Mouse (Mus musculus) bone marrow, adult 2 months (tissue): Measurements from ENCODE around the gene Gng7. TPM values are rescaled to one million over a fixed set of nuclear protein-coding genes. Genes with fewer than 3 reads are reported as not detected.

Experiments
- H3K27ac ChIP-seq: fragments of 200-500 bp; 2 replicates; pipeline ENCODE4 v1.5.1; 2012; ENCODE audit warnings: low read depth, mild to moderate bottlenecking, control low read depth, inconsistent platforms, low read length; ENCODE audit not compliant: control insufficient read depth, poor library complexity, insufficient read depth
- H3K4me1 ChIP-seq: fragments of 200-500 bp; 2 replicates; pipeline ENCODE4 v1.6.1; 2011; ENCODE audit warnings: low read length; ENCODE audit not compliant: control insufficient read depth, insufficient read depth
- H3K4me3 ChIP-seq: fragments of 200-500 bp; replicated peaks from 2 replicates; pipeline ENCODE3; 2011; ENCODE audit warnings: mild to moderate bottlenecking, low read depth, low read length, control low read depth; ENCODE audit not compliant: control insufficient read depth
- CTCF ChIP-seq: fragments of 200-500 bp; IDR thresholded peaks from 2 replicates; pipeline ENCODE4 v1.5.1; 2011; ENCODE audit warnings: low read length, control low read depth; ENCODE audit not compliant: control insufficient read depth, insufficient read depth
- POLR2A ChIP-seq: fragments of 200-500 bp; IDR thresholded peaks from 2 replicates; pipeline ENCODE4 v1.6.1; 2011; ENCODE audit warnings: low read depth, mild to moderate bottlenecking, control low read depth, low read length, borderline replicate concordance; ENCODE audit not compliant: control insufficient read depth
- WGBS: fragments of 180-500 bp; shearing (Covaris S2); methylation state at CpG from one replicate; pipeline ENCODE4 v1.1.7; 2018; 5-methylcytosine and 5-hydroxymethylcytosine counted together
- polyA plus RNA-seq: library from polyadenylated mRNA; stranded (reverse); fragments of >200 nt; gene quantifications from 2 replicates; pipeline ENCODE4 v1.2.4, GENCODE M21; 2011; ENCODE audit warnings: low replicate concordance; ENCODE audit not compliant: missing spikeins, insufficient read depth, insufficient read length

Gng7 gene
- polyA plus RNA-seq, 1 experiment = not detected

GRCm38 (mm10) chr10:80955536-80955935 lies 59.2 kb downstream of the Gng7 start:
- peak; percentile 79 for TF ChIP-seq CTCF
- TF ChIP-seq POLR2A = no peak
- WGBS = 23% methylated on average over 9 of the region's 9 CpGs
- H3K4me3 ChIP-seq = no peak overlapping the region
- H3K27ac ChIP-seq = no peak overlapping the region
- no peaks in the 10 kb centered on the region for H3K4me1 ChIP-seq

GRCm38 (mm10) chr10:80954843-80955242 lies 59.9 kb downstream of the Gng7 start:
- Histone ChIP-seq H3K27ac (no peak overlapping the region), H3K4me3 (no peak overlapping the region), H3K4me1 (no peaks in the 10 kb centered on the region)
- TF ChIP-seq CTCF (no peak), POLR2A (no peak)
- WGBS = 76% methylated on average over 6 of the region's 6 CpGs

- H3K4me3 ChIP-seq = no peak overlapping the region
- WGBS = 90% methylated on average over 13 of the region's 13 CpGs
- no peaks in the 10 kb centered on the region for H3K4me1 ChIP-seq
- H3K27ac ChIP-seq = no peak overlapping the region
- no peak for TF ChIP-seq POLR2A
- TF ChIP-seq CTCF = no peak
These were observed 60.3 kb downstream of the Gng7 start for GRCm38 (mm10) chr10:80954415-80954814.

GRCm38 (mm10) chr10:80952449-80952848 lies 62.3 kb downstream of the Gng7 start:
- no peak overlapping the region for H3K27ac ChIP-seq
- 37% methylated on average over 15 of the region's 15 CpGs for WGBS

GRCm38 (mm10) chr10:80951761-80952390 lies 62.9 kb downstream of the Gng7 start:
- no peak overlapping the region for H3K27ac ChIP-seq
- no peaks in the 10 kb centered on the region for H3K4me1 ChIP-seq
- H3K4me3 ChIP-seq = no peak overlapping the region
- WGBS = 64% methylated on average over 10 of the region's 10 CpGs
- TF ChIP-seq POLR2A (no peak), CTCF (no peak)

More at GRCm38 (mm10) chr10:80952449-80952848, 62.3 kb downstream of the Gng7 start:
- Histone ChIP-seq H3K4me3 (no peak overlapping the region), H3K4me1 (no peaks in the 10 kb centered on the region)
- TF ChIP-seq POLR2A = no peak
- TF ChIP-seq CTCF = no peak

- Histone ChIP-seq H3K27ac (no peak overlapping the region), H3K4me3 (no peak overlapping the region), H3K4me1 (no peaks in the 10 kb centered on the region)
- WGBS = 65% methylated on average over 5 of the region's 5 CpGs
- TF ChIP-seq POLR2A (no peak), CTCF (no peak)
These were observed 64.4 kb downstream of the Gng7 start for GRCm38 (mm10) chr10:80950314-80950713.

- Histone ChIP-seq H3K4me1 (peaks cover 2% of the 10 kb centered on the region; the same call in 1 of the 2 replicates), H3K27ac (no peak overlapping the region), H3K4me3 (no peak overlapping the region)
- WGBS = 70% methylated on average over 3 of the region's 3 CpGs
- TF ChIP-seq POLR2A (no peak), CTCF (no peak)
These were observed 65.7 kb downstream of the Gng7 start for GRCm38 (mm10) chr10:80949081-80949480.

- TF ChIP-seq CTCF = no peak
- no peak for TF ChIP-seq POLR2A
- WGBS = 17% methylated on average over 6 of the region's 6 CpGs
- Histone ChIP-seq H3K27ac (no peak overlapping the region), H3K4me3 (no peak overlapping the region), H3K4me1 (peaks cover 2% of the 10 kb centered on the region; the same call in 1 of the 2 replicates)
These were observed 66.2 kb downstream of the Gng7 start for GRCm38 (mm10) chr10:80948570-80948969.
